Mouse (Mus musculus) erythroblast, embryonic 14.5 days (primary cell): ENCODE data around the gene Kctd13. TPM values are rescaled to one million over a fixed set of nuclear protein-coding genes. Genes with fewer than 3 reads are reported as not detected.

Source experiments
- H3K27me3 ChIP-seq: 2 replicates; pipeline ENCODE4 v1.6.1; 2012; ENCODE audit warnings: inconsistent platforms; ENCODE audit not compliant: control insufficient read depth
- H3K36me3 ChIP-seq: 2 replicates; pipeline ENCODE4 v1.6.1; 2012; ENCODE audit warnings: mild to moderate bottlenecking, inconsistent platforms; ENCODE audit not compliant: control insufficient read depth
- H3K4me1 ChIP-seq: 2 replicates; pipeline ENCODE4 v1.6.1; 2012; ENCODE audit warnings: inconsistent platforms; ENCODE audit not compliant: control insufficient read depth
- H3K4me3 ChIP-seq: replicated peaks from 2 replicates; pipeline ENCODE3; 2012; ENCODE audit warnings: moderate library complexity, mild to moderate bottlenecking, inconsistent platforms
- H3K9me3 ChIP-seq: 2 replicates; pipeline ENCODE4 v1.6.1; 2012; ENCODE audit warnings: low read length, inconsistent platforms, mixed read lengths; ENCODE audit not compliant: control insufficient read depth
- GATA1 ChIP-seq: IDR thresholded peaks from 2 replicates; pipeline ENCODE4 v1.6.1; 2012; ENCODE audit warnings: low read length, inconsistent platforms, mixed read lengths
- TAL1 ChIP-seq: IDR thresholded peaks from 3 replicates; pipeline ENCODE4 v1.6.1; 2012; ENCODE audit warnings: low read length, inconsistent platforms, mixed read lengths
- polyA plus RNA-seq: library from polyadenylated mRNA; stranded (reverse); fragments of >175 nt; gene quantifications from 2 replicates; pipeline ENCODE4 v1.2.3, GENCODE M21; 2012

The Kctd13 gene
- polyA plus RNA-seq, 1 experiment = 0.68 TPM

GRCm38 (mm10) chr7:126988816-126989215, 60.1 kb downstream of the Kctd13 start:
- H3K4me3 ChIP-seq = no peak overlapping the region
- H3K4me1 ChIP-seq = no peaks in the 10 kb centered on the region
- TF ChIP-seq TAL1 (no peak), GATA1 (no peak)
- H3K27me3 ChIP-seq = no peaks in the 10 kb centered on the region
- H3K36me3 ChIP-seq = no peaks in the 10 kb centered on the region; the same call in none of the 2 replicates
- H3K9me3 ChIP-seq = no peaks in the 10 kb centered on the region

Other genes starting within 250 kb of the Kctd13 start
- gene Bola2, start 233.5 kb upstream of the Kctd13 start, polyA plus RNA-seq = 14.2 and 14.8 TPM in 2 replicates
- 0.21 and 0.33 TPM in 2 replicates for gene Slx1b, start 233.1 kb upstream of the Kctd13 start, polyA plus RNA-seq
- 1.5 and 2.4 TPM in 2 replicates for gene Coro1a, start 221.1 kb upstream of the Kctd13 start, polyA plus RNA-seq
- 16.3 and 18.0 TPM in 2 replicates for gene Mapk3, start 169.3 kb upstream of the Kctd13 start, polyA plus RNA-seq
- gene Gdpd3, start 162.5 kb upstream of the Kctd13 start, polyA plus RNA-seq = 0.36 TPM in 1 of 2 replicates, not detected in the other
- gene Ypel3, start 151.9 kb upstream of the Kctd13 start, polyA plus RNA-seq = 156 and 161 TPM in 2 replicates
- gene Tbx6, start 147.4 kb upstream of the Kctd13 start, polyA plus RNA-seq = 3.6 and 4.0 TPM in 2 replicates
- gene Ppp4c, start 136.4 kb upstream of the Kctd13 start, polyA plus RNA-seq = 11.0 and 12.3 TPM in 2 replicates
- gene Fam57b, start 131.2 kb upstream of the Kctd13 start, polyA plus RNA-seq = 0.02 TPM in 1 of 2 replicates, not detected in the other
- not detected in 2 replicates for gene 4930451I11Rik, start 97.2 kb upstream of the Kctd13 start, polyA plus RNA-seq
- gene Doc2a, start 81.5 kb upstream of the Kctd13 start, polyA plus RNA-seq = not detected in 2 replicates
- gene Hirip3, start 66.9 kb upstream of the Kctd13 start, polyA plus RNA-seq = 24.2 and 26.7 TPM in 2 replicates
- 37.6 and 44.8 TPM in 2 replicates for gene Ino80e, start 66.5 kb upstream of the Kctd13 start, polyA plus RNA-seq
- 11.6 and 12.9 TPM in 2 replicates for gene Taok2, start 44.2 kb upstream of the Kctd13 start, polyA plus RNA-seq
- 1.1 and 1.5 TPM in 2 replicates for gene Tmem219, start 6.0 kb upstream of the Kctd13 start, polyA plus RNA-seq
- gene Asphd1, start 20.7 kb downstream of the Kctd13 start, polyA plus RNA-seq = not detected in 2 replicates
- gene Sez6l2, start 21.7 kb downstream of the Kctd13 start, polyA plus RNA-seq = 0.03 and 0.04 TPM in 2 replicates
- gene Cdipt, start 47.0 kb downstream of the Kctd13 start, polyA plus RNA-seq = 12.0 and 13.0 TPM in 2 replicates
- gene Cdiptos, start 47.2 kb downstream of the Kctd13 start, polyA plus RNA-seq = not detected in 2 replicates
- 0.87 and 1.2 TPM in 2 replicates for gene Mvp, start 85.7 kb downstream of the Kctd13 start, polyA plus RNA-seq
- gene Pagr1b, start 87.6 kb downstream of the Kctd13 start, polyA plus RNA-seq = not detected in 2 replicates
- 8.2 and 13.3 TPM in 2 replicates for gene Pagr1a, start 88.5 kb downstream of the Kctd13 start, polyA plus RNA-seq
- 15.4 and 20.8 TPM in 2 replicates for gene Gm42742, start 92.2 kb downstream of the Kctd13 start, polyA plus RNA-seq
- 0.04 and 0.17 TPM in 2 replicates for gene Prrt2, start 92.3 kb downstream of the Kctd13 start, polyA plus RNA-seq
- 173 and 193 TPM in 2 replicates for gene Maz, start 98.2 kb downstream of the Kctd13 start, polyA plus RNA-seq
- gene Kif22, start 113.6 kb downstream of the Kctd13 start, polyA plus RNA-seq = 19.9 and 23.7 TPM in 2 replicates
- gene Zg16, start 158.4 kb downstream of the Kctd13 start, polyA plus RNA-seq = not detected in 2 replicates
- 1.2 and 1.4 TPM in 2 replicates for gene AI467606, start 162.5 kb downstream of the Kctd13 start, polyA plus RNA-seq
- gene Qprt, start 193.3 kb downstream of the Kctd13 start, polyA plus RNA-seq = 0.12 and 0.17 TPM in 2 replicates
- 0.52 and 0.83 TPM in 2 replicates for gene Spn, start 208.9 kb downstream of the Kctd13 start, polyA plus RNA-seq